Mouse (Mus musculus) kidney, postnatal 0 days (tissue): ENCODE results near the gene Spata1. TPM values are rescaled to one million over a fixed set of nuclear protein-coding genes. Genes with fewer than 3 reads are reported as not detected.

ENCODE experiments used
- ATAC-seq: fragments of 200-750 bp; cut with Nextera tagmentation; replicated peaks from 2 replicates; pipeline ENCODE4 v1.8.0; 2017; ENCODE audit warnings: low read depth, moderate number of reproducible peaks, moderate TSS enrichment, moderate library complexity; ENCODE audit not compliant: low FRiP score
- DNase-seq: peaks from one replicate; pipeline ENCODE4 v3.0.0-alpha.2; 2016; ENCODE audit warnings: low spot score
- H3K27ac ChIP-seq: fragments of 300-500 bp; sonication (generic); 2 replicates; pipeline ENCODE4 v1.5.1; 2014; ENCODE audit warnings: mild to moderate bottlenecking
- H3K27me3 ChIP-seq: fragments of 300-500 bp; sonication (generic); 2 replicates; pipeline ENCODE4 v1.6.1; 2014; ENCODE audit warnings: low read length, mixed read lengths; ENCODE audit not compliant: insufficient read depth
- H3K36me3 ChIP-seq: fragments of 300-500 bp; sonication (generic); 2 replicates; pipeline ENCODE4 v1.6.1; 2014; ENCODE audit warnings: low read length, mixed read lengths; ENCODE audit not compliant: insufficient read depth
- H3K4me1 ChIP-seq: fragments of 300-500 bp; sonication (generic); replicated peaks from 2 replicates; pipeline ENCODE4 v1.6.1; 2014; ENCODE audit warnings: antibody characterized with exemption, low read length, mixed read lengths; ENCODE audit not compliant: insufficient read depth
- H3K4me2 ChIP-seq: fragments of 300-500 bp; sonication (generic); 2 replicates; pipeline ENCODE4 v1.6.1; 2014; ENCODE audit warnings: mild to moderate bottlenecking, low read length, moderate library complexity, mixed read lengths
- H3K4me3 ChIP-seq: fragments of 300-500 bp; sonication (generic); replicated peaks from 2 replicates; pipeline ENCODE4 v1.5.1; 2014; ENCODE audit warnings: low read depth, low read length
- H3K9ac ChIP-seq: fragments of 300-500 bp; sonication (generic); 2 replicates; pipeline ENCODE4 v1.6.1; 2014; ENCODE audit warnings: low read depth, low read length
- H3K9me3 ChIP-seq: fragments of 300-500 bp; sonication (generic); replicated peaks from 2 replicates; pipeline ENCODE4 v1.6.1; 2016; ENCODE audit warnings: low read length, inconsistent platforms, mixed read lengths
- CTCF ChIP-seq: IDR thresholded peaks from 2 replicates; pipeline ENCODE4 v1.5.1; 2016; ENCODE audit warnings: antibody characterized with exemption, low read depth, mild to moderate bottlenecking, moderate library complexity
- WGBS: fragments of 180-500 bp; shearing (Covaris S2); extraction: QIAGEN DNeasy Blood & Tissue Kit; methylation state at CpG from one replicate; pipeline ENCODE4 v1.1.7; 2014; 5-methylcytosine and 5-hydroxymethylcytosine counted together
- polyA plus RNA-seq: library from polyadenylated mRNA; unstranded; fragments of >200 nt; fragmentation: Nextera tagmentation; extraction: Ambion mirVana; gene quantifications from 2 replicates; pipeline ENCODE4 v1.2.1, GENCODE M21; 2015

Gene Spata1
- polyA plus RNA-seq, 1 experiment from 2014 or later = 5.0 TPM

DNA sequence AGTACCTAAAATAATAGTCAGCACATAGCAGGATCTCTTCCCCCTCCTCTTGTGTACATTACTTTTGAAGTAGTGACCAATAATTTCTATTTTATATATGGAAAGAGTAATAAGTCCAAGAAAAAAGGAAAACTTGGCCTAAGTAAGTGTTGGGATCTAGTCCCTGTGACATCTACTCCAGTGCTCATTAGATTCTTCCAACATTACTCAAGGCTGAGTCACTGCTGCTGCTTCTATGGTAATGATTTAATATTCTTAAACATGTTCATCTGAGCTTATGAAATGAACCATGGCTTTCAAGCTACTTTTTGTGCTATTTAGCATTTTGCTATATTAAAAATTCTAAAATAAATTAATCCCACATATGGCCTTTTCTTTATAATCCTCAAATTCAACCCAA, 25.8 kb downstream of the Spata1 start:
- DNase-seq (no peak), ATAC-seq (no peak)
- H3K4me1 ChIP-seq = no peaks in the 10 kb centered on the region
- H3K9ac ChIP-seq = no peak overlapping the region
- H3K36me3 ChIP-seq = no peaks in the 10 kb centered on the region
- no peaks in the 10 kb centered on the region for H3K27me3 ChIP-seq
- no peak overlapping the region for H3K4me3 ChIP-seq
- H3K9me3 ChIP-seq = no peaks in the 10 kb centered on the region
- H3K27ac ChIP-seq = no peak overlapping the region
- H3K4me2 ChIP-seq = no peak overlapping the region
- no peak for TF ChIP-seq CTCF

DNA sequence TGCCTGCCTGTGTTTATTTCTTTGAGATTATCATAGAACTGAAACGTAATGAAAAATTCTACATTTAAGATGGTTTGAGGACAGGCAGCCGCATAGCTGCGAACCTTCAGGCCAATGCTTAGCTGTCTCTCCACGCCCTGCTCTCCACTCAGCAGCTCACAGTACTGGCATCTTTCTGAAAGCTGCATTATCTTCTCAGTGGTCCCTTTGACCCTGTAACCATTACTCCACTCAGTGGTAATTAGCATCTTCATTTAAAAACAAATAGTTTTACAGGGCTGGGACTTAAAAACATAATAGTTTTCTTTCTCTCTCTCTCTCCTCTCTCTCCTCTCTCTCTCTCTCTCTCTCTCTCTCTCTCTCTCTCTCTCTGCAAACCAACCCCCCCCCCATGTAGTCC, 26.9 kb downstream of the Spata1 start:
- Histone ChIP-seq H3K9ac (no peak overlapping the region), H3K9me3 (no peaks in the 10 kb centered on the region), H3K27ac (no peak overlapping the region), H3K27me3 (no peaks in the 10 kb centered on the region), H3K36me3 (no peaks in the 10 kb centered on the region), H3K4me2 (no peak overlapping the region), H3K4me3 (no peak overlapping the region), H3K4me1 (no peaks in the 10 kb centered on the region)
- ATAC-seq = no peak
- TF ChIP-seq CTCF = no peak
- WGBS = 62% methylated on average over 4 of the region's 4 CpGs
- DNase-seq = no peak

DNA sequence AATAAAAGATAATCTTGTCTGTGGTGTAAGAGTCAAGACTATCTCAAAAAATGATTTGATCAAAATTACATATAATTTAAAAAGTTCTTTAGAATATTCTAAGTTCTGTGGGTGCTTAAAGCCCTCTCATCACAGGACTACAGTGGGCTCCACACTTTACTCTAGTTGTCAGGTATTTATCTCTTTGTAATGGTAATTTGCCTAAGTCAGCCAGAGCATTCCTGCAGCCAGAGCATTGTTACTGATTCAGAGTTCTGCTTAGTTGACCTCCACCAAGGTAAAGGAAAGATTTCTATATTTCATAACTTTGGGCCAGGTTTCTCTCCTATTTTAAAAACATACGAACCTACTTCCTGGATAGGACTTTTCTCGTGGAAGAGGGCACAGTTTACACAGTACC, 30.3 kb downstream of the Spata1 start:
- TF ChIP-seq CTCF = no peak
- Histone ChIP-seq H3K36me3 (no peaks in the 10 kb centered on the region), H3K4me2 (no peak overlapping the region), H3K4me1 (no peaks in the 10 kb centered on the region), H3K27ac (no peak overlapping the region), H3K9ac (no peak overlapping the region), H3K27me3 (no peaks in the 10 kb centered on the region), H3K4me3 (no peak overlapping the region), H3K9me3 (no peaks in the 10 kb centered on the region)
- no peak for DNase-seq
- no peak for ATAC-seq
- 75% methylated on average over 2 of the region's 2 CpGs for WGBS

DNA sequence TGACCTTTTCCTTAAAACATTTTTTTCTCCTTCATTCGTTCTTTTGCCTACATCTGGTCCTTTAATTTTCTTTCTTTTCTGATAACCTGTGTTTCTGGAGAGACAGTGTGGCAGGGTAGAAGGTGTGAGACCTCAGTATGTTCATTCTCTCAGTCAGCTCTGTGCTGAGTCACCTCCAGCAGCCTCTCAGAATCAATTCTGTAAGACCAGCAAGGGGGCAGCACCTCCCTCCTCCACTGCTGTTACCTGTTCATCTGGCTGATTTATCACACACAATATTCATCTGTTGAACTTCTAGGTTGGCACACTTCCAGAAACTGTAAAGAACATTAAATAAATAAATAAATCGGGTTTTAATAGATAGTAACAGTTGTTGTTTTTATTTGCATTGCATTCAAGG, 36.6 kb downstream of the Spata1 start:
- 61% methylated on average over 2 of the region's 2 CpGs for WGBS
- no peak for ATAC-seq

GRCm38 (mm10) chr3:146451375-146451774, 48.2 kb downstream of the Spata1 start:
- H3K4me1 ChIP-seq = peaks cover 12% of the 10 kb centered on the region; the same call in 1 of the 2 replicates
- H3K9ac ChIP-seq = no peak overlapping the region
- no peaks in the 10 kb centered on the region for H3K36me3 ChIP-seq
- H3K4me2 ChIP-seq = peak overlapping the region; percentile 86; the same call in 1 of the 2 replicates
- no peaks in the 10 kb centered on the region for H3K27me3 ChIP-seq
- no peak for TF ChIP-seq CTCF
- H3K27ac ChIP-seq = no peak overlapping the region
- no peaks in the 10 kb centered on the region for H3K9me3 ChIP-seq
- no peak for ATAC-seq
- H3K4me3 ChIP-seq = no peak overlapping the region
- DNase-seq = no peak
- 95% methylated on average over 5 of the region's 5 CpGs for WGBS

More for the DNA sequence above, 36.6 kb downstream of the Spata1 start:
- H3K4me2 ChIP-seq = no peak overlapping the region
- no peak for DNase-seq
- H3K4me3 ChIP-seq = no peak overlapping the region
- H3K9ac ChIP-seq = no peak overlapping the region
- no peak overlapping the region for H3K27ac ChIP-seq
- peak; percentile 49 for TF ChIP-seq CTCF
- no peaks in the 10 kb centered on the region for H3K9me3 ChIP-seq
- no peaks in the 10 kb centered on the region for H3K4me1 ChIP-seq
- H3K27me3 ChIP-seq = no peaks in the 10 kb centered on the region
- H3K36me3 ChIP-seq = no peaks in the 10 kb centered on the region

DNA sequence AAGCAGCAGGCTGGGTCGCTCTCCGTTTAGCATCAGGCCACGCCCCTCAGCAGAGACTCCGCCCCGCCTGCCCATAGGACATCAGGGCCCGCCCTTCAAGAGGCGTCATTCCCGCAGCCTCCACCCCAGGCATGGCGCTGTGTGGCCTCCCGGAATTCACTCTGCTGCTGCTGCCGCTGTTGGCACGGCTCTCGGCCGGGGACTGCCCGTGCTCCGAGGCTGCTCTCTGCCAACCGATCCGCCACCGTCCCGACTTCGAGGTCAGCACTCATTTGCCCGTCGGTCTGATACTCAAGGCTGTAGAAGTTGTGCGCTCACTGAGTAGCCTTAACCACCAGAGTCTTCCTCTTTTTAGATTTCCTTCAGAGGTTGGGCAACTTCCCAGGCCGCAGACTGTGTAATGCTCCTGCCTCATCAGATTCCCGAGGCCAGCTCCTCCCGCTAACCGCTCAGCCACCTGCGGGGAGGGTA, 49.1 kb downstream of the Spata1 start:
- Histone ChIP-seq H3K4me1 (peaks cover 12% of the 10 kb centered on the region; the same call in 1 of the 2 replicates), H3K4me2 (peak overlapping the region; percentile 86), H3K4me3 (peak overlapping the region; percentile 73), H3K27me3 (no peaks in the 10 kb centered on the region), H3K9ac (peak overlapping the region; percentile 84), H3K9me3 (no peaks in the 10 kb centered on the region), H3K27ac (peak overlapping the region; percentile 92), H3K36me3 (no peaks in the 10 kb centered on the region)
- TF ChIP-seq CTCF = peak; percentile 51
- under 1% methylated on average over 29 of the region's 29 CpGs for WGBS
- DNase-seq (peak; percentile 98), ATAC-seq (peak; percentile 99)

DNA sequence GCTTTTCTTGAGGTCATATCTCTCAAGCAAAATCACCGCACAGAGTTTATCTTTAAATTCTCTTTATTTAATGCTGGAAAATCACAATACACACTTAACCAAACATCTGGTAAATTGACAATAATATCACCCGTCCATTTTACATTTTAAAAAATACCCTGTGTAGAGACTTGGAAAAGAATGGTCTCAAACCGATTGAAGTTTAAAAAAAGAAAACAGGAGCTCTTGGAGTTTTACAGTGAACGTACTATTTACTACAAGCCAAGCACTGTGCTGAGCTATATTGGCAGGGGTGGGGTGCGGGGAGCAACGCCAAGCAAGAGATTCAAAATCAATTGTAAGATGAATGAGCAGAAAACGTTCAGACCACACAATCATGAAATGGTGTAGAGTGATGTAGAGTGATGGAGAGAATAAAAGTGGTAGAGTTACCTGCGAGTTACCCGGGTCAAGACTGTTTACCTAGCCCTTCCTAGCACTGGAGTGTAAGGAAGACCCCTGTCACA, 49.8 kb downstream of the Spata1 start, which contains the start of gene Ctbs:
Ctbs (plus strand) TSS at position 51 of the 506 bp plus-strand sequence.
- Histone ChIP-seq H3K4me3 (peak within 1 kb of the TSS; percentile 73), H3K27me3 (no peaks in the 10 kb centered on the region), H3K4me1 (peaks cover 12% of the 10 kb centered on the region; the same call in 1 of the 2 replicates), H3K9ac (peak within 1 kb of the TSS; percentile 84), H3K9me3 (no peaks in the 10 kb centered on the region), H3K36me3 (no peaks in the 10 kb centered on the region), H3K27ac (peak within 1 kb of the TSS; percentile 92), H3K4me2 (peak within 1 kb of the TSS; percentile 86)
- WGBS = 49% methylated on average over 9 of the region's 9 CpGs
- no peak for TF ChIP-seq CTCF
- DNase-seq (no peak), ATAC-seq (no peak)
